Mouse (Mus musculus): ENCODE data around the gene Olfr1270. TPM values are rescaled to one million over a fixed set of nuclear protein-coding genes. Genes with fewer than 3 reads are reported as not detected.

Olfr1270 gene
- polyA plus RNA-seq (2012; rRNA removed), result not detected in 2 replicates

GRCm38 (mm10) chr2:90152991-90153390 lies at the start of gene Olfr1270:
Olfr1270 (minus strand) TSS chr2:90153091.

GRCm38 (mm10) chr2:90142196-90142595 lies 10.7 kb downstream of the Olfr1270 start, which contains the start of gene Olfr32:
Olfr32 (minus strand) TSS chr2:90142296.

GRCm38 (mm10) chr2:90121312-90121711 lies 31.6 kb downstream of the Olfr1270 start, which contains the start of gene Olfr1269:
Olfr1269 (minus strand) TSS chr2:90121412.

Other genes starting within 250 kb of the Olfr1270 start
- not detected in 2 replicates for gene Olfr1258, start 225.8 kb downstream of the Olfr1270 start, polyA plus RNA-seq (2012; rRNA removed)
- not detected in 2 replicates for gene Olfr1259, start 204.4 kb downstream of the Olfr1270 start, polyA plus RNA-seq (2012; rRNA removed)
- gene Olfr1260, start 178.8 kb downstream of the Olfr1270 start, polyA plus RNA-seq (2012; rRNA removed), result not detected in 2 replicates
- not detected in 2 replicates for gene Olfr1261, start 161.9 kb downstream of the Olfr1270 start, polyA plus RNA-seq (2012; rRNA removed)
- gene Olfr1262, start 152.9 kb downstream of the Olfr1270 start, polyA plus RNA-seq (2012; rRNA removed), result not detected in 2 replicates
- gene Olfr1263, start 141.0 kb downstream of the Olfr1270 start, polyA plus RNA-seq (2012; rRNA removed), result not detected in 2 replicates
- gene Olfr1264, start 127.5 kb downstream of the Olfr1270 start, polyA plus RNA-seq (2012; rRNA removed), result not detected in 2 replicates
- not detected in 2 replicates for gene Olfr1265, start 117.8 kb downstream of the Olfr1270 start, polyA plus RNA-seq (2012; rRNA removed)
- gene Olfr140, start 89.5 kb downstream of the Olfr1270 start, polyA plus RNA-seq (2012; rRNA removed), result not detected in 2 replicates
- gene Olfr1269, start 31.7 kb downstream of the Olfr1270 start, polyA plus RNA-seq (2012; rRNA removed), result not detected in 2 replicates
- gene Olfr32, start 10.8 kb downstream of the Olfr1270 start, polyA plus RNA-seq (2012; rRNA removed), result not detected in 2 replicates
- gene Olfr1506, start 71.4 kb upstream of the Olfr1270 start, polyA plus RNA-seq (2012; rRNA removed), result not detected in 2 replicates
- not detected in 2 replicates for gene Olfr142, start 104.5 kb upstream of the Olfr1270 start, polyA plus RNA-seq (2012; rRNA removed)
- not detected in 2 replicates for gene Olfr1271, start 117.9 kb upstream of the Olfr1270 start, polyA plus RNA-seq (2012; rRNA removed)
- gene Olfr1272, start 139.8 kb upstream of the Olfr1270 start, polyA plus RNA-seq (2012; rRNA removed), result not detected in 2 replicates
- gene Gm13769, start 169.1 kb upstream of the Olfr1270 start, polyA plus RNA-seq (2012; rRNA removed), result not detected in 2 replicates
- gene Olfr1274-ps, start 245.6 kb upstream of the Olfr1270 start, polyA plus RNA-seq (2012; rRNA removed), result not detected in 2 replicates